Mouse (Mus musculus) thymus, postnatal 25 days (tissue): ENCODE results near the gene Ehd3.
"Not testable (repeated sequence)": the region's sequence is repeated elsewhere in the genome, so short reads cannot be mapped to it uniquely, and the experiment has no call there.

Experiments used
- DNase-seq: peaks from one replicate; pipeline ENCODE4 v3.0.0; 2022

Ehd3 gene

DNA sequence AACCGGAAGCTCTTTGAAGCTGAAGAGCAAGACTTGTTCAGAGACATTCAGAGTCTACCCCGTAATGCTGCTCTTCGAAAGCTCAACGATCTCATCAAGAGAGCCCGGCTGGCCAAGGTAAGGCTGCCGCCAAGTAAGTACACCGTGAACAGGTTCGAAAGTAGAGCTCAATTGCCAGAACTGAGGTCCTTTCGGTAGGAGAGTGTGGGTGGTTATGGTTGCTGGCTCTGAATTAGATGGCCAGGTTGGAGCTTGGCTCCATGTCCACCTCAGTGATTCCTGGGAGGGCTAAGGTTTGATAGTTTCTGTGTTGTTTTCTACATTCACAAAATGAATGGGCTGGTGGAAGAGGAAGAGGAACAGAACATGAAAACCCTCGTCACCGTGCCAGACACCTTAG lies 23.5 kb downstream of the Ehd3 start:
- DNase-seq = no peak

GRCm38 (mm10) chr17:73830511-73830910 lies 26.6 kb downstream of the Ehd3 start:
- no peak for DNase-seq

DNA sequence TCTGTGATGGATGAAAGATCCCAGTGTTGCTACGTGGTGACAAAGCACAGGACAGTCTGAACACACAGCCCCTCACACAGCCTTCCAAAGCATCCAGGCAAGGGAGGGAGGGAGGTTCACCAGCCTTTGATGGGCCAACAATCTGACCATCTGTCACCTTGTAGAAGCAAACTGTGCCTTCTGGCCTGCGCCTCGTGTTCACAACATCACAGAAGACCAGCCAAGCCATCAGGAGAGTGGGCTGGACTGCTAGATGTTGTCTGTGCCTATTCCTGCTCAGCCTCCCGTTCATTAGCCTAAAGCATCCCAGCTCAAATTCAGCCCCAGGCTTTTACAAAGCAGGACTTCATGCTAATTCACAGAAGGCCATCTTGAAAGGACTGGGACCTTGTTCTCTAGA lies 27.5 kb downstream of the Ehd3 start:
- DNase-seq = no peak

GRCm38 (mm10) chr17:73832901-73833300 lies 29.0 kb downstream of the Ehd3 start:
- no peak for DNase-seq

DNA sequence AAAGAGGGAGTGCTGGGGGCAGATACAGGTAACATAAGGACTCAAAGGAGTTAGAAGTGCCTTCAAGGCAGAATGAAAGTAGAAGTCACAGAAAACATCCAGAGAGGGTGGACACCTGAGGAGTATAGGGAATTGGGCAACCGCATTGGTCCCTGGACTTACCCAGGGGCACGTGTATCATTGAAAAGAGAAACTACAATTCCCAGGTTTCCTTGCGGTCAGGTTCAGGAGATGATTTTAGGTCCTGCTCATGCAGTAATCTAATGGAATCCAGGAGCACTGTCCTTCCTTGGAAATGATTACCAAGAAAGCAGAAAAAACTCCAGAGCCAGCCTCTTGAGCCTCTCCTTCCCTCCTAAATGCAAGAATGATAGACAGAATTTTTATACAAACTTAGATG lies 29.5 kb downstream of the Ehd3 start:
- no peak for DNase-seq

GRCm38 (mm10) chr17:73836601-73837000 lies 32.7 kb downstream of the Ehd3 start:
- no peak for DNase-seq

GRCm38 (mm10) chr17:73837244-73837643 lies 33.3 kb downstream of the Ehd3 start:
- DNase-seq = no peak

DNA sequence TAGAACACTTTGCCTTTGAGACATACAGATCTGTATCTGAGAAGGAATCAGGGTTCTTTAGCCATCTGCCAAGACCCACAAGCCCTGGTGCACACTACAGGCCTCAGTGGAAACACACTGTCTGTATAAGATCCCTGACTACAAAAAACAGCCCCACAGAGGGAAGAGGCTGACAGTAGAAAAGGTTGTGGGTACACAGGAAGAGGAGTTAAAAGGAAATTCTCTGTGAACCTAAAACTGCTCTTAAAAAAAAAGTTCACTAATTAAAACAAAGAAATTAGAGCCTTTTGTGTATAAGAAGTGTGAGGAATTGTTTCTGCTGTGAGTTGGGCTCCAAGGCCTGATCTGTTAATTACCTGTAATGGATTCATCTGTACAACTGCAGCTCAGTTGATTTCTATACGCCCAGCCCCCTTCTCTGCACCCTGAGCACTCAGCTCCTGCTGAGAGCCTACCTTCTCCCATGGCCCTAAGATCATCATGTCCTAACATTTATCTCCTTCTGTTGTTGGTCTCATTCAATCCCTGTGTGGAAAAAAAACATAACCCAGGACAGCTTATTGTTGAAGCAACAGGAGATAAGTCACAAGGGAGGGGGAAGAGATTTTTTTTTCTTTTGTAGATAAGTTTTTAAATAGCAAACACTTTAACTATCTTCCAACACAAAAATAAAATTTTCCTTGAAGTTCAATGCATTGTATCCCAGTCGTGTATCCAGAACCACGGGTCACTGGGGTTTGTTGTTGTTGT lies 35.3 kb downstream of the Ehd3 start:
- no peak for DNase-seq

DNA sequence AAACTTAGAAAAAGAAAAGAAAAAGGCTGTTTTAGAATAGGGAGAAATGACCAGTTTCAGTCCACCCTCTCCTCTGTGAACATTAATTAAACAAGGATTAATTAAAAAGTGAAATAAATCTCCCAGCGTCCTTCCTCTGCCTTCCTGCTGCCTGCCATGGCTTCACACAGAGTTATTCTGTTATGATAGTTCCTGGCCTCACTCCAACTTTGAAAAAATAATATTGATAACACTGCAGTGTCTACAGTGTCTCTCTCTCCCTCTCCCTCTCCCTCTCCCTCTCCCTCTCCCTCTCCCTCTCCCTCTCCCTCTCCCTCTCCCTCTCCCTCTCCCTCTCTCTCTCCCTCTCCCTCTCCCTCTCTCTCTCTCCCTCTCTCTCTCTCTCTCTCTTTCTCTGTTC lies 35.9 kb downstream of the Ehd3 start:
- DNase-seq = not testable (repeated sequence)

DNA sequence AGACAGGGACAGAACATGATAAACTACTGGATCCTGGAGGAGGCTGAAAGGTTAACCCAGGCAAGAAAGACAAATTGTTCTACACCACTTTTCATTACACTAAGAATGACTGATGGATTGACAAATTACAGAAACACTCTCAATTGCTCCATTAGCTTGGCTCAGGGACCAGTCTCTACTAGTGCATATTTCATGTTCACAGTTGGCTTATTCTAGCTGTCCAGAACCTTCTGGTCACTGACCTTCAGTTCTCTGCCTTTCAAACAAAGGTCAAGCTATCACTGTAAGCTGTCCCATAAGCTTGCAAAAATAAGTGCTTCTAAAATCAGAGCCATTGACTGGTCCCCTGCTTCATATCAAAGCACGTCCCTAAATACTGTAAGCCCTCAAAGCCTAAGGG lies 39.0 kb downstream of the Ehd3 start:
- no peak for DNase-seq

- DNase-seq = no peak
Measured at GRCm38 (mm10) chr17:73845632-73846031, 41.7 kb downstream of the Ehd3 start.

DNA sequence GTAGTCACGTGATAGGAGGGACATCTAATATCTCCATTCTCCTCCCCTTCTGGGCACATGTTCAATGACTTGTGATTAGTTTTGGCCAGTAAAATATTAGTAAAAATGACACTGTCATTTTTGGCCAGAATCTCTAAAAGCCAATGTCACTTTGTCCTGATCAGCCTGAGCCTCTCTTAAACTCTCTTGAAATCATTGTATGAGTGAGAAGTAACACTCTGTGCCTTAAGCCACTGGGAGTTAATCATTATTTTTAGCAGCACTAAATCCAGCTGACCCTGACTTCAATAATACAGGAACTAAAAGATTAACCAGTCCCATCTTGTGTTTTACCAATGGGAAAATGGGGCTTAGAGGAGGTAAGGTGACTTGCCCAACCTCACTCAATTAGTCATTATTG lies 43.5 kb downstream of the Ehd3 start:
- no peak for DNase-seq

- no peak for DNase-seq
Measured at GRCm38 (mm10) chr17:73853041-73853440, 49.1 kb downstream of the Ehd3 start.

GRCm38 (mm10) chr17:73853717-73854116 lies 49.8 kb downstream of the Ehd3 start:
- no peak for DNase-seq

DNA sequence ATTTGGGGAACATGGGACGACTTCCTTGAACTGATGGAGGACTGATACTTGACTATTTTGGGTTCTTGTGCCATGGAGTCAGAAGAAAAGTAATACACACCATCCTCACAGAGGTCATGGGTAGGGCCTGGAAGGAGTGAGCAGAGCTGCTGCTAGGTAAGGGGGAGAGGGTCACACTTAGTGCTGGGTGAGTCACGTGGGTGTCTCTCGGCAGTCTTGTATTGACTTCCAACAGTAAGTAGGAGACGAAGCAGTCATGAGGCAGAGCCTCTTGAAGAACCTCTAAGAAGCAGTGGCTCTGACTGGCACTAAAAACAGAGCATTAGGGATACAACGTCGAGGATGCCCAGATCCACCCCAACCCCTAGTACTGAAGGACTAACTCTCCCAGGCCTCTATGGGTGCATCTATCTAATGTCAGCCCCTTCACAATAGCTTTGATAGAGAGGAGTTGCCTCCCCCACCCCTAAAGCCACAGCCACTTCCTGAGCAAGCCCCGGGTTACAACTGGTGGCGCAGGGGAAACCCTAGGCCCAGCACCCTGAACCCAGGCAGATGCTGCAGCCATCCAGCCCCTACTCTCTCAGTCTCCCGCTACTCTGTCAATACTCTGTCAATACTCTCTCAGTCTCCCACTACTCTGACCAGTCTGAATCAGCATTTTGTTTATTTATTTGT lies 65.2 kb downstream of the Ehd3 start:
- peak; percentile 79 for DNase-seq

- DNase-seq = peak; percentile 46
Measured at GRCm38 (mm10) chr17:73870956-73871605, 67.1 kb downstream of the Ehd3 start.

- no peak for DNase-seq
Measured at GRCm38 (mm10) chr17:73875268-73875667, 71.3 kb downstream of the Ehd3 start.

GRCm38 (mm10) chr17:73875674-73876073 lies 71.7 kb downstream of the Ehd3 start:
- DNase-seq = no peak

- DNase-seq = no peak
Measured at GRCm38 (mm10) chr17:73879262-73879916, 75.5 kb downstream of the Ehd3 start.

GRCm38 (mm10) chr17:73880286-73880685 lies 76.4 kb downstream of the Ehd3 start:
- no peak for DNase-seq

DNA sequence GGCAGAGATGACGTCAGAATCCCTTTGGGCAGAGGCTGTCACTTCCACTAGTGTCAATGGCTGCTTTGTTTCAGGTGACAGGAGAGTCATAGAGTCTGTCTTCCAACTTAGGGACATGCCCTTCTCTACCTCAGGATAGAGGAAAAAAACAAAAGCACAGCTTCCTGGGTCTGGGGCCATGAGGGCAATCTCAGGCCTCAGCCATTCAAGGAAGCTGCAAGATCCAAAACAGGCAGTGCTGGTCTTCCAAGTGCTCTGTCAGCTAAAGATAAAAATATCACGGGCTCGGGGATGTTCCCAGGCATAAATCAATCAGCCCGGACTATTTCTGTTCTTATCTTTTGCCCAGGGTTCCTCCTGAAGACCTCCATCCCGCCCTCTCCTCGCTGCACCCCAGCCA lies 77.4 kb downstream of the Ehd3 start:
- no peak for DNase-seq
